Mouse (Mus musculus) stomach, postnatal 0 days (tissue): Measurements from ENCODE around the gene Spink4.

Source experiments
- CTCF ChIP-seq: IDR thresholded peaks from 2 replicates; pipeline ENCODE4 v1.5.1; 2016; ENCODE audit warnings: antibody characterized with exemption, low read depth, mild to moderate bottlenecking, moderate library complexity
- EP300 ChIP-seq: optimal IDR thresholded peaks from 2 replicates; pipeline ENCODE3; 2016; ENCODE audit warnings: antibody characterized with exemption

DNA sequence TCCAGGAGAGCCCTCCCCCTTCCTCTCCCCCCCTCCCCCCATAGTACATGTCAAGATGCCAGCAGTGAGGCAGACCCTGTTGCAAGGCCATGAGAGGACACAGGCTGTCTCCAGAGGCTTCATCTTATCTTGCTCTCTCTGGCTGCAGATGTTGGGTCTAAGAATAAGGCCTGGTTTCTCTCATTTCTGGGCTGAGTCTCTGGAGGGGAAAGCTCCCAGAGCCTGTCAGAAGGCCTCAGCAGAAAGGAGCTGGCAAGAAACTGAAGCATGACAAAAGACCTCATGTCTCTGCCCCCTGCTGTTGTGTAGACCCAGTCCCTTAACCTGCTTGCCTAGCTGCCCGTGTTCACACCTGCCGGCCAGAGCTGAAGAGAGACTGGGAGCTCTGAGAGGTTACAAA, 46.5 kb upstream of the Spink4 start:
- no peak for TF ChIP-seq EP300
- no peak for TF ChIP-seq CTCF
